Mouse (Mus musculus) myocyte (in vitro differentiated cells): ENCODE measurements at regions not wholly inside any gene's neighbourhood (a gene's known extent, or its start where the extent isn't known, plus 50 kb on each side); places are given as distances from the start of the nearest gene placed in this dataset.

ENCODE experiments used
- MAX ChIP-seq: IDR thresholded peaks from one replicate; pipeline ENCODE4 v1.6.1; 2011; ENCODE audit warnings: low read depth, mild to moderate bottlenecking, control low read depth
- SRF ChIP-seq: IDR thresholded peaks from one replicate; pipeline ENCODE4 v1.6.1; 2011; ENCODE audit warnings: low read depth; ENCODE audit not compliant: control insufficient read depth, insufficient read length

DNA sequence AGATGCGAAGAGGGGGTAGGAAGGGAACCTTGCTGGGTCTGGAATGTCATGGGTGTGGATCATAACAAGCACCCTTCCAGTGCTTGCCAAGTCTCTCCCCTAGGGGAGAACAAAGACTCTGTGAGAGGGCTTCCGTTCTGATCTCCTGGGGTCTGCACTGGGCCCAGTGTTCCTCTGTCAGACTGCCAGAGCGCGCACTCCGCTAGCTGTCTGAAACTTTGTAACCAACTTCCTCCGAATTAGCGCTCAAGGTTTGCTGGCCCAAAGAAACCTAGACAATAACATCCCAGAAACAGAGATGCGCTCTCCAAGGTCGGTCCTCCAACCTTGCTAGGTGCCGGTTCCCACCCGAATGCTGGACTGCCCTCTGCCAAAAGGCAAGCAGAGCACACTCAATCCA, 66.8 kb downstream of the Sox4 start:
- no peak for TF ChIP-seq SRF
- TF ChIP-seq MAX, result no peak
